23 mouse cellular contexts compared by ENCODE assay signal in genomic region chr14:122079921-122080320, GRCm38 (mm10). TPM values are rescaled to one million over a fixed set of nuclear protein-coding genes. Genes with fewer than 3 reads are reported as not detected.
A peak's percentile ranks its signal among the peaks of the same experiment; 100 is the strongest.
DNase-seq lines count a peak whose midpoint lies in the region; ATAC-seq and TF ChIP-seq lines count a peak whose summit lies in the region.
"Had no signal": no experiment of that assay in that cellular context is flagged by ENCODE, and none has a peak within 500 bp of the region (broad histone marks: within the 10 kb centered on the region; RNA-seq: fewer than 3 reads in every experiment).

No protein-coding gene starts in this region.

- no peaks in the 10 kb centered on the region for H3K36me3 ChIP-seq in heart, embryonic 10.5 days
- no peaks in the 10 kb centered on the region for H3K36me3 ChIP-seq in ES-E14 (ENCODE audit: control insufficient read depth, insufficient read depth, low read length, poor library complexity, severe bottlenecking)
- H3K36me3 ChIP-seq: embryonic facial prominence, embryonic 10.5 days; embryonic facial prominence, embryonic 12.5 days; forebrain, embryonic 15.5 days had no signal

- ATAC-seq in megakaryocyte-erythroid progenitor cell, adult 5-6 weeks (replicated peaks; ENCODE audit: low FRiP score, low TSS enrichment, poor library complexity, severe bottlenecking), result 0 out of 2 replicates have a peak, but pooled peaks have one; percentile 23
- ATAC-seq: activated CD4-positive, CD25-positive, alpha-beta regulatory T cell, adult 4 months; forebrain, embryonic 13.5 days; forebrain, embryonic 15.5 days; forebrain, postnatal 0 days; Patski had no signal

- H3K4me1 ChIP-seq in heart, embryonic 10.5 days, result no peaks in the 10 kb centered on the region
- no peaks in the 10 kb centered on the region for H3K4me1 ChIP-seq in ES-E14 (ENCODE audit: control insufficient read depth in 2 of 2, insufficient read depth in 2 of 2, low read length in 2 of 2, poor library complexity in 1 of 2)
- H3K4me1 ChIP-seq: embryonic facial prominence, embryonic 10.5 days; embryonic facial prominence, embryonic 12.5 days; forebrain, embryonic 13.5 days; forebrain, embryonic 15.5 days had no signal

- H3K9ac ChIP-seq in ES-E14 (ENCODE audit: insufficient read depth, low read depth, low read length, poor library complexity, severe bottlenecking), result no peak overlapping the region
- H3K9ac ChIP-seq: embryonic facial prominence, embryonic 12.5 days; forebrain, embryonic 13.5 days; forebrain, embryonic 15.5 days; forebrain, postnatal 0 days had no signal

- in situ Hi-C loops in ES-E14 (cut with MboI; ENCODE audit: low sequenced_read_pairs in 2 of 2, unreplicated experiment in 2 of 2), result no loop called here

- 78% methylated on average over 5 of the region's 5 CpGs for WGBS in heart, embryonic 10.5 days

- peaks cover 37% of the 10 kb centered on the region for H3K27me3 ChIP-seq in heart, embryonic 10.5 days (ENCODE audit: insufficient read depth, poor library complexity, severe bottlenecking)
- H3K27me3 ChIP-seq: CH12.LX; embryonic facial prominence, embryonic 12.5 days; forebrain, embryonic 13.5 days; forebrain, embryonic 15.5 days; Patski had no signal

- H3K9me3 ChIP-seq in heart, embryonic 10.5 days, result no peaks in the 10 kb centered on the region
- H3K9me3 ChIP-seq in ES-E14 (ENCODE audit: control insufficient read depth, insufficient read depth, low read depth, low read length), result no peaks in the 10 kb centered on the region
- H3K9me3 ChIP-seq: forebrain, embryonic 13.5 days; forebrain, embryonic 15.5 days had no signal

- DNase-seq in heart, adult 11 months, result peak; percentile 41
- DNase-seq in heart, embryonic 10.5 days (ENCODE audit: low spot score), result no peak
- DNase-seq in ES-E14 (ENCODE audit: low read depth, low spot score) (peak; percentile 29), R1 (ENCODE audit: low read depth, low spot score) (peak; percentile 63)
- DNase-seq in kidney, adult 8-10 months, result no peak
- no peak for DNase-seq in ovary, postnatal 14 days (ENCODE audit: low spot score)
- DNase-seq in gastrocnemius, postnatal 10 days, result no peak

- H3K27ac ChIP-seq in heart, embryonic 10.5 days, result no peak overlapping the region
- H3K27ac ChIP-seq in ES-E14 (ENCODE audit: insufficient read depth, low read depth, low read length, poor library complexity, severe bottlenecking), result no peak overlapping the region
- H3K27ac ChIP-seq: embryonic facial prominence, embryonic 10.5 days; embryonic facial prominence, embryonic 12.5 days; forebrain, embryonic 13.5 days; forebrain, embryonic 15.5 days had no signal

- no peak overlapping the region for H3K4me3 ChIP-seq in heart, embryonic 10.5 days
- H3K4me3 ChIP-seq in ES-E14 (ENCODE audit: insufficient read depth in 1 of 2, low read depth in 1 of 2, low read length in 2 of 2, poor library complexity in 1 of 2, severe bottlenecking in 1 of 2), result no peak overlapping the region
- H3K4me3 ChIP-seq: embryonic facial prominence, embryonic 10.5 days; embryonic facial prominence, embryonic 12.5 days; forebrain, embryonic 13.5 days; forebrain, embryonic 15.5 days had no signal

TF ChIP-seq in ES-E14, 5 proteins besides CTCF, POLR2A, EP300 and RAD21:
- TF ChIP-seq HCFC1 (IDR thresholded peaks at IDR 0.05; ENCODE audit: borderline replicate concordance, insufficient read depth, low read length), result no peak
- TF ChIP-seq MAFK (IDR thresholded peaks at IDR 0.05; ENCODE audit: insufficient read depth, low read depth, low read length), result no peak
- TF ChIP-seq ZNF384 (IDR thresholded peaks at IDR 0.05; ENCODE audit: low read depth, low read length), result no peak
- no peak for TF ChIP-seq ZC3H11A (IDR thresholded peaks at IDR 0.05; ENCODE audit: borderline replicate concordance, low read depth, low read length)
- no peak for TF ChIP-seq CHD2 (IDR thresholded peaks at IDR 0.05; ENCODE audit: low read depth, low read length)

RNA-seq across cellular contexts. Expression of gene Tm9sf2, which starts 26.9 kb away (rescaled TPM):
- 126 and 136 TPM in 2 replicates for polyA plus RNA-seq in heart, embryonic 10.5 days (2016; fragmentation: Nextera tagmentation; extraction: Ambion mirVana)
- 84.1 and 128 TPM in 2 replicates for total RNA-seq in ES-E14 (2012; rRNA removed)
- total RNA-seq in megakaryocyte-erythroid progenitor cell, adult 5-6 weeks (2014; fragmentation: Nextera tagmentation), result 41.4 and 48.2 TPM in 2 replicates
- 81.3 and 82.5 TPM in 2 replicates for total RNA-seq in megakaryocyte-erythroid progenitor cell, adult 5-6 weeks (2017)
- 10 to 100 TPM; 72.4 to 75.1 TPM for total RNA-seq in gastrocnemius, postnatal 10 days (2021)

RNA-seq across cellular contexts. Expression of gene Timm8a2, which starts 45.4 kb away (rescaled TPM):
- not detected in 2 replicates for polyA plus RNA-seq in heart, embryonic 10.5 days (2016; fragmentation: Nextera tagmentation; extraction: Ambion mirVana)
- 2.6 and 3.2 TPM in 2 replicates for total RNA-seq in ES-E14 (2012; rRNA removed)
- total RNA-seq in megakaryocyte-erythroid progenitor cell, adult 5-6 weeks (2014; fragmentation: Nextera tagmentation), result not detected in 2 replicates
- not detected in 2 replicates for total RNA-seq in megakaryocyte-erythroid progenitor cell, adult 5-6 weeks (2017)
- total RNA-seq in gastrocnemius, postnatal 10 days (2021), result not detected
- total RNA-seq: adrenal gland, adult 18-20 months; adrenal gland, adult 8-10 months; adrenal gland, postnatal 14 days; adrenal gland, postnatal 36 days; CH12.LX; forebrain, postnatal 0 days had no signal
- polyA plus RNA-seq: activated CD4-positive, CD25-positive, alpha-beta regulatory T cell, adult 4 months; CD4-positive, CD25-positive, alpha-beta regulatory T cell, adult 4 months; embryonic facial prominence, embryonic 10.5 days; embryonic facial prominence, embryonic 12.5 days; embryonic facial prominence, embryonic 14.5 days; forebrain, embryonic 11.5 days; forebrain, embryonic 13.5 days; forebrain, embryonic 15.5 days; forebrain, postnatal 0 days; Patski had no signal

Comparison
In these comparisons a context has a peak if more than half of its experiments do, and no peak if none do; other contexts are left out.
1. DNase-seq: peak in heart, adult 11 months (single experiment), ES-E14 (single experiment) and R1 (single experiment); none in heart, embryonic 10.5 days (single experiment), kidney, adult 8-10 months (0 of 2), ovary, postnatal 14 days (single experiment) and gastrocnemius, postnatal 10 days (single experiment).